Mouse (Mus musculus) neural tube, embryonic 14.5 days (tissue): ENCODE measurements at regions not wholly inside any gene's neighbourhood (a gene's known extent, or its start where the extent isn't known, plus 50 kb on each side); places are given as distances from the start of the nearest gene placed in this dataset.

Experiments
- ATAC-seq: fragments of 200-750 bp; cut with Nextera tagmentation; 2 replicates; pipeline ENCODE4 v1.8.0; 2017; ENCODE audit warnings: low read depth, mild to moderate bottlenecking, moderate TSS enrichment, moderate library complexity
- H3K27ac ChIP-seq: fragments of 300-500 bp; sonication (generic); 2 replicates; pipeline ENCODE4 v1.5.1; 2014; ENCODE audit warnings: low read depth, mild to moderate bottlenecking, control low read depth, low read length, moderate library complexity, mixed read lengths
- H3K27me3 ChIP-seq: fragments of 300-500 bp; sonication (generic); 2 replicates; pipeline ENCODE4 v1.6.1; 2014; ENCODE audit warnings: low read length; ENCODE audit not compliant: control insufficient read depth, insufficient read depth
- H3K36me3 ChIP-seq: fragments of 300-500 bp; sonication (generic); 2 replicates; pipeline ENCODE4 v1.6.1; 2014; ENCODE audit warnings: low read length, mixed read lengths; ENCODE audit not compliant: control insufficient read depth, insufficient read depth
- H3K4me1 ChIP-seq: fragments of 300-500 bp; sonication (generic); 2 replicates; pipeline ENCODE4 v1.6.1; 2014; ENCODE audit warnings: low read length; ENCODE audit not compliant: control insufficient read depth, insufficient read depth
- H3K4me2 ChIP-seq: fragments of 300-500 bp; sonication (generic); 2 replicates; pipeline ENCODE4 v1.6.1; 2014; ENCODE audit warnings: mild to moderate bottlenecking, low read depth, low read length, control low read depth
- H3K4me3 ChIP-seq: fragments of 300-500 bp; sonication (generic); 2 replicates; pipeline ENCODE4 v1.5.1; 2014; ENCODE audit warnings: low read depth, low read length, control low read depth, mixed read lengths
- H3K9ac ChIP-seq: fragments of 300-500 bp; sonication (generic); replicated peaks from 2 replicates; pipeline ENCODE4 v1.6.1; 2014; ENCODE audit warnings: low read depth, mild to moderate bottlenecking, control low read depth, low read length, mixed read lengths
- H3K9me3 ChIP-seq: fragments of 300-500 bp; sonication (generic); 2 replicates; pipeline ENCODE4 v1.6.1; 2016; ENCODE audit warnings: low read length; ENCODE audit not compliant: control insufficient read depth
- WGBS: fragments of 180-500 bp; shearing (Covaris S2); extraction: QIAGEN DNeasy Blood & Tissue Kit; methylation state at CpG from one replicate; pipeline ENCODE4 v1.1.7; 2014; 5-methylcytosine and 5-hydroxymethylcytosine counted together

- WGBS = 63% methylated on average over 9 of the region's 9 CpGs
- Histone ChIP-seq H3K4me1 (no peaks in the 10 kb centered on the region), H3K4me2 (no peak overlapping the region), H3K4me3 (no peak overlapping the region), H3K36me3 (no peaks in the 10 kb centered on the region), H3K27me3 (no peaks in the 10 kb centered on the region), H3K9ac (no peak overlapping the region), H3K27ac (no peak overlapping the region), H3K9me3 (no peaks in the 10 kb centered on the region)
- no peak for ATAC-seq
Measured at GRCm38 (mm10) chr3:140111414-140112172, 906.1 kb downstream of the Stpg2 start.

- no peak for ATAC-seq
- WGBS = 61% methylated on average over 1 of the region's 1 CpGs
- H3K4me3 ChIP-seq = no peak overlapping the region
Measured at GRCm38 (mm10) chr3:140115116-140115515, 909.6 kb downstream of the Stpg2 start.

GRCm38 (mm10) chr3:140127310-140127709, 921.8 kb downstream of the Stpg2 start:
- Histone ChIP-seq H3K9me3 (no peaks in the 10 kb centered on the region), H3K4me2 (no peak overlapping the region), H3K4me1 (no peaks in the 10 kb centered on the region), H3K27ac (no peak overlapping the region), H3K27me3 (no peaks in the 10 kb centered on the region), H3K36me3 (no peaks in the 10 kb centered on the region), H3K9ac (no peak overlapping the region), H3K4me3 (no peak overlapping the region)
- no peak for ATAC-seq
- WGBS = 46% methylated on average over 3 of the region's 3 CpGs

More at GRCm38 (mm10) chr3:140115116-140115515, 909.6 kb downstream of the Stpg2 start:
- H3K4me1 ChIP-seq = no peaks in the 10 kb centered on the region
- no peaks in the 10 kb centered on the region for H3K9me3 ChIP-seq
- H3K9ac ChIP-seq = no peak overlapping the region
- H3K36me3 ChIP-seq = no peaks in the 10 kb centered on the region
- no peak overlapping the region for H3K4me2 ChIP-seq
- H3K27me3 ChIP-seq = no peaks in the 10 kb centered on the region
- no peak overlapping the region for H3K27ac ChIP-seq

- H3K4me1 ChIP-seq = no peaks in the 10 kb centered on the region
- H3K9me3 ChIP-seq = no peaks in the 10 kb centered on the region
- no peaks in the 10 kb centered on the region for H3K36me3 ChIP-seq
- no peak overlapping the region for H3K4me2 ChIP-seq
- no peaks in the 10 kb centered on the region for H3K27me3 ChIP-seq
- ATAC-seq = no peak
- H3K4me3 ChIP-seq = no peak overlapping the region
- H3K9ac ChIP-seq = no peak overlapping the region
- no peak overlapping the region for H3K27ac ChIP-seq
- 81% methylated on average over 8 of the region's 8 CpGs for WGBS
Measured at GRCm38 (mm10) chr3:140129065-140129778, 923.7 kb downstream of the Stpg2 start.

GRCm38 (mm10) chr3:140143900-140144299, 938.4 kb downstream of the Stpg2 start:
- no peaks in the 10 kb centered on the region for H3K4me1 ChIP-seq
- 93% methylated on average over 2 of the region's 2 CpGs for WGBS
- no peak overlapping the region for H3K4me2 ChIP-seq
- no peak overlapping the region for H3K9ac ChIP-seq
- no peak for ATAC-seq
- no peaks in the 10 kb centered on the region for H3K27me3 ChIP-seq
- H3K36me3 ChIP-seq = no peaks in the 10 kb centered on the region
- no peaks in the 10 kb centered on the region for H3K9me3 ChIP-seq
- H3K27ac ChIP-seq = no peak overlapping the region
- H3K4me3 ChIP-seq = no peak overlapping the region

GRCm38 (mm10) chr3:140147158-140147933, 941.9 kb downstream of the Stpg2 start:
- Histone ChIP-seq H3K27ac (no peak overlapping the region), H3K9me3 (no peaks in the 10 kb centered on the region), H3K4me3 (no peak overlapping the region), H3K27me3 (no peaks in the 10 kb centered on the region), H3K36me3 (no peaks in the 10 kb centered on the region), H3K4me2 (no peak overlapping the region), H3K9ac (no peak overlapping the region), H3K4me1 (no peaks in the 10 kb centered on the region)
- no peak for ATAC-seq
- 73% methylated on average over 2 of the region's 2 CpGs for WGBS

GRCm38 (mm10) chr3:140150530-140150951, 945.0 kb downstream of the Stpg2 start:
- Histone ChIP-seq H3K4me3 (no peak overlapping the region), H3K4me2 (no peak overlapping the region), H3K9me3 (no peaks in the 10 kb centered on the region), H3K4me1 (no peaks in the 10 kb centered on the region), H3K27me3 (no peaks in the 10 kb centered on the region), H3K36me3 (no peaks in the 10 kb centered on the region), H3K9ac (no peak overlapping the region), H3K27ac (no peak overlapping the region)
- whole genome bisulfite sequencing = 22% methylated on average over 7 of the region's 7 CpGs
- no peak for ATAC-seq

- Histone ChIP-seq H3K36me3 (no peaks in the 10 kb centered on the region), H3K9ac (no peak overlapping the region), H3K4me2 (no peak overlapping the region), H3K4me1 (no peaks in the 10 kb centered on the region), H3K27ac (no peak overlapping the region), H3K4me3 (no peak overlapping the region), H3K27me3 (no peaks in the 10 kb centered on the region), H3K9me3 (no peaks in the 10 kb centered on the region)
- 97% methylated on average over 2 of the region's 2 CpGs for WGBS
- no peak for ATAC-seq
Measured at GRCm38 (mm10) chr3:140179471-140179870, 974.0 kb downstream of the Stpg2 start.

- Histone ChIP-seq H3K4me1 (no peaks in the 10 kb centered on the region), H3K36me3 (no peaks in the 10 kb centered on the region), H3K9me3 (no peaks in the 10 kb centered on the region), H3K9ac (no peak overlapping the region), H3K27me3 (no peaks in the 10 kb centered on the region), H3K4me2 (no peak overlapping the region), H3K27ac (no peak overlapping the region), H3K4me3 (no peak overlapping the region)
- WGBS = 85% methylated on average over 4 of the region's 4 CpGs
- no peak for ATAC-seq
Measured at GRCm38 (mm10) chr3:140182690-140183089, 977.2 kb downstream of the Stpg2 start.
